Mouse (Mus musculus) spleen, embryonic (tissue): Measurements from ENCODE around the gene Txndc12.

ENCODE experiments used
- CTCF ChIA-PET: fragments of 350-600 bp; sonication (Branson Sonifier 250); formaldehyde crosslinking; loops from one replicate; lab custom pipeline; 2022; lab: Charles Lee

Gene Txndc12

GRCm38 (mm10) chr4:108845824-108846569 is 11.6 kb downstream of the Txndc12 start:
- CTCF ChIA-PET: interaction anchor here (0.7 kb wide), 2 partner anchors 66 to 349 kb away, joined by 4 to 5 read pairs; no protein-coding TSS in a partner anchor

- CTCF ChIA-PET: interaction anchor here (1.1 kb wide), 1 partner anchor 9 kb away, joined by 3 read pairs; no protein-coding TSS in a partner anchor
Observed at GRCm38 (mm10) chr4:108847715-108848504, 13.5 kb downstream of the Txndc12 start, which contains the start of gene Kti12. Gene Kti12, plus strand, starts transcription at chr4:108847785.

DNA sequence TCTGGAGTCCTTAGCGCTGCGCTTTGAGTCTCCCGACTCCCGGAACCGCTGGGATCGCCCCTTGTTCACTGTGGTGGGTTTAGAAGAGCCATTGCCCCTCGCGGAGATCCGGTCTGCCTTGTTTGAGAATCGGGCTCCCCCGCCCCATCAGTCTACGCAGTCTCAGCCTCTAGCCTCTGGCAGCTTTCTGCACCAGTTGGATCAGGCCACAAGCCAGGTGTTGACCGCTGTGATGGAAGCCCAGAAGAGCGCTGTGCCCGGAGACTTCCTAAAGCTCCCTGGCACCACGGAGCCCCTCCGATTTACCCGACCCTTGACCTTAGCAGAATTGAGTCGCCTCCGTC is 14.1 kb downstream of the Txndc12 start, which contains the start of gene A730015C16Rik:
A730015C16Rik (minus strand) TSS at position 115 of the 344 bp plus-strand sequence.
- CTCF ChIA-PET: interaction anchor here (0.9 to 1.1 kb wide), 2 partner anchors 8 to 1115 kb away, joined by 3 to 7 read pairs; no protein-coding TSS in a partner anchor

GRCm38 (mm10) chr4:108866806-108867205 is 32.4 kb downstream of the Txndc12 start:
- CTCF ChIA-PET: no interaction called here

- CTCF ChIA-PET: no interaction called here
Observed at GRCm38 (mm10) chr4:108869730-108870374, 35.5 kb downstream of the Txndc12 start.

DNA sequence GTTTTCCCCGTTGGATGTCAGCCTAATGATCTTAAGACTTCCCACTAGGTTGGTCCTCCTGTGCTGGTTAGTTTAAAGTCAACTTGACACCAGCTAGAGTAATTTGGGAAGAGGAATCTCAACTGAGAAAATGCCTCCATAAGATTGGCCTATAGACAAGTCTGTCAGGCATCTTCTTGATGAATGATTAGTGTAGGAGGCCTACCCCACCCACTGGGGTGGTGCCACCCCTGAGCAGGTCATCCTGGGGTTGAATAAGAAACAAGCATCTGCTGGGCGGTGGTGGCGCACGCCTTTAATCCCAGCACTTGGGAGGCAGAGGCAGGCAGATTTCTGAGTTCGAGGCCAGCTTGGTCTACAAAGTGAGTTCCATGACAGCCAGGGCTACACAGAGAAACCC is 39.3 kb downstream of the Txndc12 start:
- CTCF ChIA-PET: no interaction called here

- CTCF ChIA-PET: no interaction called here
Observed at GRCm38 (mm10) chr4:108877901-108878300, 43.5 kb downstream of the Txndc12 start.

- CTCF ChIA-PET: no interaction called here
Observed at GRCm38 (mm10) chr4:108878963-108879822, 44.8 kb downstream of the Txndc12 start, which contains the start of gene Rab3b. Gene Rab3b, plus strand, starts transcription at chr4:108879063.

DNA sequence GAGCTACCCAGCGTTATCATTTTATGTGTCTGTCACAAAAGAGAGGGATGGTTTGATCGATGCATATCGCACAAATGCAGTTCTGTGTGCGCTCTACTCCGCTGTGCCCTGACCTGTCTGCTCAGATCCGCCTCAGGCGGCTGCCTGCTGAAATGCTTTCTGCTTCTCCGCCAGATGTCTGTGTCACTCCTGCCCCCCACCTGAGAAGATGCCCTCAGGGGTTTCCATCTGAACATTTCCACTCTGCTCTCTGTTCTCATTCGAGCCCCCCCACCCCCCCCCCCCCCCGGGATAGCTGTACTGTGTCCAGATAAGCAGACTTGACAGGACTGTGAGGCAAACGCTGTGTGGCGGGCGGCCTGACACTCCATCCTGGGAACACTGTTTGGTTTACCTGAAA is 49.4 kb downstream of the Txndc12 start:
- CTCF ChIA-PET: no interaction called here

GRCm38 (mm10) chr4:108887456-108887855 is 53.1 kb downstream of the Txndc12 start:
- CTCF ChIA-PET: no interaction called here

GRCm38 (mm10) chr4:108890876-108891275 is 56.5 kb downstream of the Txndc12 start:
- CTCF ChIA-PET: no interaction called here

DNA sequence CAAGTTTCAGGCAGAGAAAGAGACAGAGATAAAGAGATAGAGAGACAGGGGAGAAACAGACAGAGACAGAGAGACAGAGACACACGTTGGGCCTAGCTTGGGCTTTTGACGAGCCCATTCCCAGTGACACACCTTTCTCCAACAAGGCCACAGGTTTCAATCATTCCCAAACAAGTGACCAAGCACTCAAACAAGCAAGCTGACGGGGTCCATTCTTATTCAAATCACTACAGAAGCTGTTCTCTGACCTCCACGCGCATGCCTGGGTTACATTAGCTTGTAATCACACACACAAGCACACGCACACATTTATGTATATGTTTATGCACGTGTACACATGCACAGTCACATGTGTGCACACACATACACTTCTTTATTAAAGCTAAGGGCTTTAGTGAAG is 66.0 kb downstream of the Txndc12 start:
- CTCF ChIA-PET: no interaction called here

- CTCF ChIA-PET: no interaction called here
Observed at GRCm38 (mm10) chr4:108902886-108903285, 68.5 kb downstream of the Txndc12 start.

- CTCF ChIA-PET: no interaction called here
Observed at GRCm38 (mm10) chr4:108903346-108903745, 68.9 kb downstream of the Txndc12 start.

DNA sequence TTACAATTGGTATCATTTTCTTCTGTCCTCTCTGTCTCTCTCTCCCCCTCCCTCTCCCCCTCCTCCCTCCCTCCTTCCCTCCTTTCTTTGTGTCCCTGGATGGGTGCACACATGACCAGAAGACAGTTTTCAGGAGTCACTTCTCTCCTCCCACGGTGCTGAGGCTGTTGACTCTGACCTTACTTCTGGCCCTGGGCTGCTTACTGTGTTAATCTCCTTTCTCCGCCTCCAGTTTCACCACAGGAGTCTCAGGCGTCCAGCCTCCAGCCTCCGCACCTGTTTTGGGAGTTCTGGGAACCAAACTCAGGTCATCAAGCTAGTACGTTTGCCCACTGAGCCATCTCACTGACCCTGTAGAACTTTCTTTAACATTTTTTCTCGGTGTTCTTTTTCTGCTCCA is 69.7 kb downstream of the Txndc12 start:
- CTCF ChIA-PET: no interaction called here

DNA sequence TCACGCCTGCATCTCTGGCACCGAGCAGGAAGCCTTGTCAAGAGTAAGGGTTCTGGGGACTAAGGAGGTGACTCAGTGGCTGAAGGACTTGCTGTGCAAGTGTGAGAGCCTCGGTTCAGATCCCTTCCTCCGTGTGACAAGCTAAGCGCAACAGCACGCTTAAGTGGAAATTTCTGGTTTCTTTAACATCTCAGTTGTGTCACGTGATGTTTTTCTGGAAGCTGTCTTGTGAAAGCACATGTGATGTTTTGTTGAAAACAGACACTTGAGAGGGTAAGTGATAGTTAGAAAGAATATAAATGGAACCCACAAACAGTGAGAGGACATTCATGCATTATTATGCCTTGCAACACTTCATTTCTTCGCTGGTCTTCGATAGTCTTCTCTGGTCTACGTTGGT is 70.4 kb downstream of the Txndc12 start:
- CTCF ChIA-PET: no interaction called here

- CTCF ChIA-PET: no interaction called here
Observed at GRCm38 (mm10) chr4:108905859-108906258, 71.5 kb downstream of the Txndc12 start.

DNA sequence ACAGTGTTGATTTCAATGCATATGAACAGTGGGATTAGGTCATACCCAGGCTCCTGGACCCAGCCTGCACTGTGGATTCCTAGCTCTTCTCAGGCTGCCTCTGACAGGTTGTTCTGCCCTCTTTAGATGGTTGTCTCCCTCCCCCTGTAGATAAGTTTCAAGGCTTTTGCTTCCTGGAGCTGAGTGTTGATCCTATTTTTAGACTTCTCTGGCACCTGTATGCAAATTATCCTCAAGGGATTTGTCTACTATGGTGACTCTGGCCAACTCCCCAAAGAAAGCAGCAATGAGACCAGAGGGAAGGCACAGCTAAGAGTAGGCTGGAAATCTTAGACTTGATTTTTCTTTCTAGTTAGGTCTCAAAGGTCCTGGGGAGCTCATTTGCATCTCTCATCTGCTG is 73.1 kb downstream of the Txndc12 start:
- CTCF ChIA-PET: no interaction called here

- CTCF ChIA-PET: no interaction called here
Observed at GRCm38 (mm10) chr4:108909872-108910425, 75.5 kb downstream of the Txndc12 start.
